Mouse (Mus musculus) spleen, adult 2 months (tissue): ENCODE data around the gene Ccdc60. TPM values are rescaled to one million over a fixed set of nuclear protein-coding genes. Genes with fewer than 3 reads are reported as not detected.

ENCODE experiments used
- DNase-seq, 2 experiments: peaks; one replicate each; pipeline versions ENCODE4 v3.0.0 to v3.0.0-alpha.2; 2012 to 2021; ENCODE audit warnings: low spot score in 2 of 2, low read depth in 1 of 2
- H3K27ac ChIP-seq: fragments of 200-500 bp; 2 replicates; pipeline ENCODE4 v1.5.1; 2012; ENCODE audit warnings: low read length, inconsistent platforms; ENCODE audit not compliant: insufficient read depth
- H3K27me3 ChIP-seq: fragments of 200-500 bp; 2 replicates; pipeline ENCODE4 v1.6.1; 2012; ENCODE audit warnings: mild to moderate bottlenecking, moderate library complexity, low read length, inconsistent platforms; ENCODE audit not compliant: control insufficient read depth, insufficient read depth
- H3K36me3 ChIP-seq: fragments of 200-500 bp; 2 replicates; pipeline ENCODE4 v1.6.1; 2012; ENCODE audit warnings: mild to moderate bottlenecking, low read length, inconsistent platforms; ENCODE audit not compliant: control insufficient read depth, insufficient read depth
- H3K4me1 ChIP-seq: fragments of 200-500 bp; 2 replicates; pipeline ENCODE4 v1.6.1; 2011; ENCODE audit warnings: inconsistent platforms; ENCODE audit not compliant: control insufficient read depth, insufficient read depth, insufficient read length
- H3K4me3 ChIP-seq: fragments of 200-500 bp; 2 replicates; pipeline ENCODE4 v1.5.1; 2011; ENCODE audit warnings: mild to moderate bottlenecking, inconsistent platforms; ENCODE audit not compliant: insufficient read depth, insufficient read length; ENCODE audit errors: extremely low read depth
- CTCF ChIP-seq: fragments of 200-500 bp; IDR thresholded peaks from 2 replicates; pipeline ENCODE4 v1.5.1; 2011; ENCODE audit warnings: mild to moderate bottlenecking, inconsistent platforms; ENCODE audit not compliant: insufficient read depth, insufficient read length, insufficient replicate concordance; ENCODE audit errors: extremely low read depth
- POLR2A ChIP-seq: fragments of 200-500 bp; IDR thresholded peaks from 2 replicates; pipeline ENCODE4 v1.6.1; 2011; ENCODE audit warnings: low read depth, low read length, inconsistent platforms
- WGBS: fragments of 180-500 bp; shearing (Covaris S2); methylation state at CpG from one replicate; pipeline ENCODE4 v1.1.7; 2018; 5-methylcytosine and 5-hydroxymethylcytosine counted together
- polyA plus RNA-seq: library from polyadenylated mRNA; depleted of rRNA; stranded (reverse); fragments of >200 nt; gene quantifications from 2 replicates; pipeline ENCODE4 v1.2.3, GENCODE M21; 2012

Gene Ccdc60
- polyA plus RNA-seq, 1 experiment = not detected

DNA sequence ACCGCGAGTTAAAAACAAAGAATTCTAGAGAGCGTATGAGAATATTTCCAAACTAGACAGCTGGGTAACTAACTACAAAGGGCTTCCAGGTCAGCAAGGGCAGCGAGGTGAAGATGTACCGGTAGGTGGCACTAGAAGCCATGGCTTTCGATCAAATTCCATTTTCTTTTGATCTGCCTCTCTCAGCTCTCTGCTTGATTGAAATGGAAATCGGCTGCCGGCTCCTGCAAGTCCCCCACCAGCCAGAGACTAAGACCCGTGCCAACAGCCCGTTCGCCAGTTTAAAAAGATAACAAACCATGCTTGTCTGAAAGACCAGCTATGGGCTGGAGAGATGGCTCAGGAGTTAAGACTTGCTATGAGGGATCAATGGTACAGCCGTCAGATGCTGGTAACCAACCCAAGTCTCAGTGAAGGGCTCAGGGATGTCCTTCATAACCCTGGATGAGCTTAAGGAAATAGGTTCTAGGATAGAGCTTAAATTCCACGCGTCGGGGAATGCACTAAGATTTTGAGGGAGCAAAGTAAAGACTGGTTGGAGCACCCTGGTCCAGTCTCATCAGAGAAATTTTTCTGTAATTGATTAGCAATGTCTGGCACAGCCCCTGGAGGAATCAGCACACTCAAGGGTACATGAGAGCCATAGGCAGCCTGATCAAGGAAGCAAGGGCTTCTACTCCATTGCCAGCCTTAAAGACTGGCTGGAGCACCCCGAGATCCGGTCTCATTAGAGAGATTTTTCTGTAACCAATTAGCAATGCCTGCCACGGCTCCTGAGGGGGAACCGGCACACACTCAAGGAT lies 56.7 kb downstream of the Ccdc60 start:
- no peak overlapping the region for H3K4me3 ChIP-seq
- no peak for DNase-seq
- H3K27me3 ChIP-seq = no peaks in the 10 kb centered on the region
- TF ChIP-seq CTCF (0 out of 2 replicates have a peak, but pooled peaks have one; percentile 7), POLR2A (no peak)
- 37% methylated on average over 19 of the region's 19 CpGs for WGBS
- H3K27ac ChIP-seq = no peak overlapping the region
- H3K4me1 ChIP-seq = no peaks in the 10 kb centered on the region
- H3K36me3 ChIP-seq = no peaks in the 10 kb centered on the region

DNA sequence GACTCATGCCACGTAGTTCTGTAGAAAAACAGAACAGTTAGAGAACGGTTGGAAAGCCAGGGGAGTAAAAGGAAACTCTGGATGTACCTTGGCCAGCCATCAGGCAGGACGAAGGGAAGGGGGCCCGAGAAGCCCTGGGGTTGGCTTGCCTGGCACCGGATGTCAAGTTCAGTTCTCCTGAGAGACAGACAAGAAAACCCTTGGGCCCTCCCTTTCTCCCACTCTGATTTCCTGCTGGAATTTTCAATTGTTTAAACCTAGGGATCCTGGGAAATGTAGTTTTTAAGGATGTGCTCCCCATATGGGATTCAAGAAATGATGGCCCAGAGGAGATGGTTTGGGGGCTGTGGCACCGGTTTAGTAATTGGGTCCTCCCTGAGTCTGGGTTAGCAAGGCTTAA lies 60.4 kb downstream of the Ccdc60 start:
- Histone ChIP-seq H3K27ac (no peak overlapping the region), H3K27me3 (no peaks in the 10 kb centered on the region), H3K36me3 (no peaks in the 10 kb centered on the region), H3K4me3 (no peak overlapping the region), H3K4me1 (no peaks in the 10 kb centered on the region)
- 89% methylated on average over 6 of the region's 6 CpGs for WGBS
- TF ChIP-seq POLR2A = no peak
- no peak for TF ChIP-seq CTCF
- no peak for DNase-seq

DNA sequence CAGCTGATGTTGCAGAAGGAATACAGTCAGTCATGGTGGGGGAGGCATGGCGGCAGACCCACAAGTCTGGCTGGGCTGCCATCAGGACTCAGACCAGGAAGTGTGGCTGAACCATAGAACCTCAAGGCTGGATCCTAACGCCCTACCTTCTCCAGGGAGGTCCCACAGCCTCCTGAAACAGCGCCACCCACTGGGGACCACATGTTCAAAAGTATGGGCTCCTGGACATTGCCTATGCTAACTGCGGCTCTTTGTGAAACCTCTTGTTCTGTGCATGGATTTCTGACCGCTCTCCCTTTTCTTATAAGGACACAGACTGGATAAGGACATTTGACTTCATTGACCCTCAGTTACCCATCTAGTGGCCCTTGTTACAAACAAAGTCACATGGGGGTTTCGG lies 64.8 kb downstream of the Ccdc60 start:
- no peak overlapping the region for H3K4me3 ChIP-seq
- TF ChIP-seq POLR2A (no peak), CTCF (no peak)
- no peak overlapping the region for H3K27ac ChIP-seq
- 90% methylated on average over 6 of the region's 6 CpGs for WGBS
- no peaks in the 10 kb centered on the region for H3K36me3 ChIP-seq
- H3K27me3 ChIP-seq = no peaks in the 10 kb centered on the region
- no peak for DNase-seq
- H3K4me1 ChIP-seq = no peaks in the 10 kb centered on the region

DNA sequence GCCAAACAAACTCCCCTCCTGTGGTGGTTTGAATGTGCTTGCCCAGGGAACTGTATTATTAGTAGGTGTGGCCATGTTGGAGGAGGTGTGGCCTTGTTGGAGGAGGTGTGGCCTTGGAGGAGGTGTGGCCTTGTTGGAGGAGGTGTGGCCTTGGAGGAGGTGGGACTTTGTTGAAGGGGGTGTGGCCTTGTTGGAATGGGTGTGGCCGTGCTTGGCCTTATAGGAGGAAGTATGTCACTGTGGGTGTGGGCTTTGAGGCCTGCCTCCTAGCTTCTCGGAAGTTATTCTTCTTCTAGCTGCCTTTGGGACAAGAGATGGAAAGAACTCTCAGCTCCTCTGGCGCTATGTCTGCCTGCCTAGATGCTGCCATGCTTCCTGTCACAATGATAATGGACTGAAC lies 66.9 kb downstream of the Ccdc60 start:
- H3K36me3 ChIP-seq = no peaks in the 10 kb centered on the region
- 90% methylated on average over 3 of the region's 3 CpGs for WGBS
- H3K4me1 ChIP-seq = no peaks in the 10 kb centered on the region
- TF ChIP-seq CTCF = no peak
- no peak for TF ChIP-seq POLR2A
- no peak overlapping the region for H3K4me3 ChIP-seq
- H3K27me3 ChIP-seq = no peaks in the 10 kb centered on the region
- DNase-seq = no peak
- H3K27ac ChIP-seq = no peak overlapping the region

DNA sequence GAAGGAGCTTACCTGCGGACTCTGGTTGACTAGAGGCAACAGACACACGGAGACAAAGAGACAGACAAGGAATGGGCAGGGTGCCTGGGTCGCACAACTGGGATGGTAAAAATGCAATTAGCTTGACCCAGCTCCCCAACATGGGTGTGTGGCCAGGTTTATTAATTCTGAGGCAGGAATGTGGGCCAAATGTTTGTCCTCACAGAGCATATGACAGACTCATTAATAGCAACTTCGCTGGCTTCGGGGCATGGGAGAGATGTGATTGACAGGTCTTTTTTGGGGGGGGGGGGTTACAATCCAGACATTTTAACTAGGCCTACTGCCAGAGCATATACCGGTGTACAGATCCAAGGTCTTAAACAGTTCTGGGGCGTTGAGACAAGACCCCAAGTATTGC lies 69.5 kb downstream of the Ccdc60 start:
- H3K27ac ChIP-seq = no peak overlapping the region
- 82% methylated on average over 7 of the region's 7 CpGs for WGBS
- H3K4me3 ChIP-seq = no peak overlapping the region
- TF ChIP-seq POLR2A (no peak), CTCF (no peak)
- no peak for DNase-seq
- H3K36me3 ChIP-seq = no peaks in the 10 kb centered on the region
- no peaks in the 10 kb centered on the region for H3K27me3 ChIP-seq
- H3K4me1 ChIP-seq = no peaks in the 10 kb centered on the region

DNA sequence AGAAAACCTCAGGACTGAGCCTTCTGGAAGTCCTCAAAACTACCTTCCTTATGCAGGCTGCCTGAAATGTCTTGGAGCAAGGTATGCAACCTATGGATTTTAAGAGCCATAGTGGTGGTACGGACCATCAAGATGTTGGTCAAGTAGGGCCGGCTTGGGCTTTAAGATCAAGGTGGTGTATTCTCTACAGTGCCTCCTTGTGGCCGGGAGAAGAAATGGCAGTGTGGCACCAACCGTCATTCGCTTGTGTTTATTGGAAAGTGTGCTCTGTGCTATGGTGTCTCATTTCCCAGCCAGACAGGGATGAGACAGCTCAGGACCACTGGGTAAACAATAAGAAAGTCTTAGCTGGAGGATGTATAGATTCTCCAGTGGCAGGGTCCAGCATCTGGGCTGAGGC lies 76.1 kb downstream of the Ccdc60 start:
- Histone ChIP-seq H3K27me3 (no peaks in the 10 kb centered on the region), H3K4me3 (no peak overlapping the region), H3K4me1 (no peaks in the 10 kb centered on the region), H3K27ac (no peak overlapping the region), H3K36me3 (no peaks in the 10 kb centered on the region)
- 84% methylated on average over 5 of the region's 5 CpGs for WGBS
- DNase-seq = no peak
- TF ChIP-seq CTCF = peak; percentile 18; the same call in 1 of the 2 replicates
- no peak for TF ChIP-seq POLR2A

DNA sequence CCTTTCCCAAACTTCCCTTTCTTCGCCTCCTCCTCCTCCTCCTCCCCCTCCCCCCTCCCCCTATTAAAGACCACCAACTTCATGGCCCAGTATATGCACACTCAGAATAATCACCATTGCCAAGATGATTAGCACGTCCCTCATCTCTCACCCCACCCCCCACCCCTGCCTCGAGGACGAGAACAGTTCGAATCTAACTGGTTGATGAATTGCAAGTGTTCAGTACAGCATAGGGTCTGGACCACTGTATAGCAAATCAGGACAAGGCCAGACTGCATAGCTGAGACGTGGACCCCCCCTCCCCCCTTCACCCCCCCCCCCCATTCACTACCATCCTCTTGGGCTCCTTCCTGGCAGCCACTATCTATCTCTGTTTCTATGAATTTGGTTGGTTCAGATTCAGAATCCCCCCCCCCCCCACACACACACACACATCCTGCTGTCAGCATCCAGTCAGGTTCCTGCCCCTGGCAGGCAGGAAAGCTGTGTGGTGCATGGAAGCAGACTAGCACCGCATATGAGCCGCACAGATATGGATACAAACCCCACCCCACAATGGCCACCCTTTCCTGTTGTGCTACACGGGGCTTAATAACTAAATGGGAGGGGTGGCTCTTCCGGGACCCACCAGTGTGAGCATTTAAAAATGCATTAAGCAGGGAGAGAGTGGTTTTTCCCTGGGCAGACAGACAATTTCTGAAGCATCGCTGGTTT lies 79.2 kb downstream of the Ccdc60 start:
- H3K4me1 ChIP-seq = no peaks in the 10 kb centered on the region
- no peaks in the 10 kb centered on the region for H3K27me3 ChIP-seq
- no peaks in the 10 kb centered on the region for H3K36me3 ChIP-seq
- no peak overlapping the region for H3K27ac ChIP-seq
- 45% methylated on average over 11 of the region's 11 CpGs for WGBS
- TF ChIP-seq CTCF = no peak
- TF ChIP-seq POLR2A = no peak
- no peak overlapping the region for H3K4me3 ChIP-seq
- no peak for DNase-seq
